Mouse (Mus musculus): Measurements from ENCODE around the gene Fem1b. TPM values are rescaled to one million over a fixed set of nuclear protein-coding genes. Genes with fewer than 3 reads are reported as not detected.

The Fem1b gene
- 57.2 TPM for polyA plus RNA-seq (2014; fragmentation: Illumina TruSeq; extraction: RNeasy Lipid Tissue Mini Kit (QIAGEN cat#74804); ENCODE audit: low read depth, low replicate concordance)

GRCm38 (mm10) chr9:62811516-62812121 is at the start of gene Fem1b:
Gene Fem1b (minus strand): TSS chr9:62811934.

GRCm38 (mm10) chr9:62857719-62858261 is 46.1 kb upstream of the Fem1b start, which contains the start of gene Calml4:
Gene Calml4 (plus strand): TSS chr9:62858080.

GRCm38 (mm10) chr9:62838506-62839171 is 26.9 kb upstream of the Fem1b start, which contains the start of gene Cln6:
Gene Cln6 (plus strand): TSS chr9:62838785.

Other genes starting within 250 kb of the Fem1b start
- gene Itga11, start 134.1 kb downstream of the Fem1b start, polyA plus RNA-seq (2014; fragmentation: Illumina TruSeq; extraction: RNeasy Lipid Tissue Mini Kit (QIAGEN cat#74804); ENCODE audit: low read depth, low replicate concordance): 0.17 TPM
- 4.7 TPM for gene Cln6, start 26.9 kb upstream of the Fem1b start, polyA plus RNA-seq (2014; fragmentation: Illumina TruSeq; extraction: RNeasy Lipid Tissue Mini Kit (QIAGEN cat#74804); ENCODE audit: low read depth, low replicate concordance)
- gene Calml4, start 46.1 kb upstream of the Fem1b start, polyA plus RNA-seq (2014; fragmentation: Illumina TruSeq; extraction: RNeasy Lipid Tissue Mini Kit (QIAGEN cat#74804); ENCODE audit: low read depth, low replicate concordance): 6.6 TPM
- gene Pias1, start 176.0 kb upstream of the Fem1b start, polyA plus RNA-seq (2014; fragmentation: Illumina TruSeq; extraction: RNeasy Lipid Tissue Mini Kit (QIAGEN cat#74804); ENCODE audit: low read depth, low replicate concordance): 38.2 TPM